Mouse (Mus musculus): ENCODE measurements around the gene Tifab. TPM values are rescaled to one million over a fixed set of nuclear protein-coding genes. Genes with fewer than 3 reads are reported as not detected.

Tifab gene
- 0.72 and 0.81 TPM in 2 replicates for polyA plus RNA-seq (2016; fragmentation: Nextera tagmentation; extraction: Ambion mirVana)

DNA sequence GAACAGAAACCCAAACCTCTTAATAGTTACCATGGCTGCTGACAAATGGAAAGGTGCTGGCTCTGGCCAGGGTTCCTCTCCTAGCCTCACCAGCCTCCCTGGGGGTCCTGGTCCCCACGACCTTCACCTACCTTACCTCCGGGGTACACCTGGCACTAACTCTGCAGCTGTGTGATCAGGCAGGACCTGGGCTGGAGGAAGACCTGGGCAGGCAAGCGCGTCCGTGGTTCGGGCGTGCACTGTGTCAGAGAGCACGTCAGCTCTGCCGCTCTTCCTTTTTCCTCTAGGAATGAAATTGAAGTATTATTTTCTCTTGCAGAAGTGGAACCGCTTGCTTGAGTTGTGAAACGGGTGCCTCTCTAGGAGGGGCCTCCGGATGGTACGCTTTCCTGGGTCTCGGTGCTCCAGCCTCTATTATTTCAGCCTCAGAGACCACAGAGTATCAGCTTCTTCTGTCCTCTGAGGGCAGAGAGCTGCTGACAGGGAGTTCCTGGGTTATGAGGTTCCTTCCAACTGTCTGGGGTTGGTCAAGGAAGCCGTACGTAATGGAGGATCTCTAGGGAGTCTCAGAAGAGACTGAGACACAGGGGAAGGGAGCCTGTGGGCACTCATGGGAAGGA, at the start of gene Tifab:
Tifab (minus strand) TSS at position 470 of the 620 bp plus-strand sequence.
- Histone ChIP-seq H3K4me3 (no peak within 1 kb of the TSS), H3K9ac (no peak within 1 kb of the TSS), H3K9me3 (replicated peaks) (no peaks in the 10 kb centered on the region), H3K36me3 (no peaks in the 10 kb centered on the region), H3K4me2 (no peak within 1 kb of the TSS), H3K27ac (ENCODE audit: poor library complexity, severe bottlenecking) (no peak within 1 kb of the TSS), H3K4me1 (replicated peaks) (no peaks in the 10 kb centered on the region), H3K27me3 (replicated peaks) (peaks cover 13% of the 10 kb centered on the region; the same call in 1 of the 2 replicates)
- ATAC-seq (ENCODE audit: insufficient number of reproducible peaks, low FRiP score), result no peak
- WGBS, result 85% methylated on average over 16 of the region's 16 CpGs

DNA sequence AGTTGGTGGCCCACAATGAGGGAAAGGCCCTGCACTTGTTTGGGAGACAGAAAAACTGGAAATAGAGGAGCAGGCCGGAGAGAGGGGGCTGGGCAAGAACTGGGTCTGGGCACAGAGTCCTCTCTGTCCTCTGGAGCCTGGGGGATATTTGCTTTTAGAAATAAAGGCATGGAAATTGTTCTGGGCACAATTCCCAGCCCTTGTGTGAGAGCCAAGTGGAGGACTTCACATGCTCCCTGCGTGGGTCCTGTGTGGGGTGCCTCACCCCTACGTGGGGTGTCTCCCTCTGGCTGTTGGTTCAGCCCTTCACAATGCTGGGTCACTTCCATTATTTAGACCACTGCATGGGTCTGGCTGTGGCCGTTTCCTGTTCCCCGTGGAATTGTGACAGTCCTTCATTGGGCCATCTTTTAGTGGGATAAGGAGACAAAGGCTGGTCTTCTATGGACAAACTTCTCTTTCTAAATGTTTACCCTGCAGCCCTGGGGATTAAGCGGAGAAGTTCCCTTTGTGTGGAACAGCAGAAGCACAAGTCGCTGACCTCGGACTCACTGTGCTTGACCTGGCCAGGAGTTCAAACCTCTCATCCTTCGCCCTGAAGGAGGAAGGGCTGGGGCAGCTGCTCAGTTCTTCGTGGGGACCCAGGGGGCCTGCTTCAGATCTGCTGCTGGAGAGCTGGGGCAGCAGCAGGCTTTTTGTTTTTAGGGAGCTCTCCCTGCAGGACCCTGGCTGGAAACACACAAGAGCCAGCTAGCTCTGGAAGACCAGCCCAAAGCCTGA, 47.7 kb upstream of the Tifab start:
- WGBS, result 34% methylated on average over 10 of the region's 10 CpGs
- H3K36me3 ChIP-seq, result no peaks in the 10 kb centered on the region
- no peak overlapping the region for H3K27ac ChIP-seq (ENCODE audit: poor library complexity, severe bottlenecking)
- H3K9ac ChIP-seq, result no peak overlapping the region
- no peak for ATAC-seq (ENCODE audit: insufficient number of reproducible peaks, low FRiP score)
- no peak overlapping the region for H3K4me2 ChIP-seq
- H3K4me3 ChIP-seq, result no peak overlapping the region
- H3K27me3 ChIP-seq (replicated peaks), result peaks cover 96% of the 10 kb centered on the region
- H3K4me1 ChIP-seq (replicated peaks), result peaks cover 16% of the 10 kb centered on the region
- no peaks in the 10 kb centered on the region for H3K9me3 ChIP-seq (replicated peaks)

DNA sequence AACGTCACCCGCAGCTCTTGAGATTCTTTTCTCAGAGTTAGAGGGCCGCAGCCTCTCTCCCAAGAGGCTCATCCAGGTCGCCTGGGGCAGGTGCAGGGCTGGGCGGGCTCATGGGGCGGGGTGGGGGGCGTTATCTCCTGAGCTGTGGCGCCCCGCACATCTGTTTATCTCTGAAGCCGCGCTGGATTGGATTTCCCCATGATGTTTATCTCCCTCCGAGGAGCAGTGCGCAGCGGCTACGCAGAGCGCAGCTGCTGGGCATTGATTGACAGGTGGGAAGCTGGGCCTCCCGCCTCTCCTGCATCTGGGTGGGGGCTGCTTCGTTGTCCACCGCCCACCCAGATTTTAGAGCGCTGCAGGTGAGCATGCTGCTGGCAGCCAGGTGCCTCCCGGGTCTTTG, 44.9 kb upstream of the Tifab start:
- peaks cover 94% of the 10 kb centered on the region for H3K27me3 ChIP-seq (replicated peaks)
- WGBS, result 2% methylated on average over 21 of the region's 21 CpGs
- ATAC-seq (ENCODE audit: insufficient number of reproducible peaks, low FRiP score), result no peak
- H3K27ac ChIP-seq (ENCODE audit: poor library complexity, severe bottlenecking), result no peak overlapping the region
- H3K9ac ChIP-seq, result no peak overlapping the region
- H3K4me3 ChIP-seq, result no peak overlapping the region
- H3K4me1 ChIP-seq (replicated peaks), result peaks cover 21% of the 10 kb centered on the region
- no peaks in the 10 kb centered on the region for H3K36me3 ChIP-seq
- H3K4me2 ChIP-seq, result no peak overlapping the region
- H3K9me3 ChIP-seq (replicated peaks), result no peaks in the 10 kb centered on the region

DNA sequence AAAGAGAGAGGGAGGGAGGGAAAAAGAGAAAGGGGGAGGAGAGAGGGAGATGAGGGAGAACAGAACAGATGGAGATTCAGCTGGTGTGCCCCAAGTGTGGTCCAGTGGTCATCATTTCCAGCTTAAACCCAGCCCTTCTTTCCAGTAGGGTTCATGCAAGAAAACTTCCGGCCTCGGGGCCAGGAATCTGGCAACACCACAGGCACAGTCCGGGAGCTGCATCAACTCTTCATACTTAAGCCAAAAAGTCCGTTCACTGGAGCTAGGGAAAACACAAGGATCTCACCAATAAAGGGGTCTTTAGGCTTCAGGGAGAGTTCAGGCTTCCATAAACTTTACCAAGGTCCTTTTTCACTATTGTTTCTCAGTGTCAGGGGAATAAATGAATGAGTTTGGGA, 44.2 kb upstream of the Tifab start:
- Histone ChIP-seq H3K4me2 (peak overlapping the region; percentile 78; the same call in 1 of the 2 replicates), H3K27me3 (replicated peaks) (peaks cover 94% of the 10 kb centered on the region), H3K9me3 (replicated peaks) (no peaks in the 10 kb centered on the region), H3K27ac (ENCODE audit: poor library complexity, severe bottlenecking) (no peak overlapping the region), H3K9ac (no peak overlapping the region), H3K4me3 (no peak overlapping the region), H3K36me3 (no peaks in the 10 kb centered on the region), H3K4me1 (replicated peaks) (peaks cover 21% of the 10 kb centered on the region)
- 10% methylated on average over 4 of the region's 4 CpGs for WGBS
- no peak for ATAC-seq (ENCODE audit: insufficient number of reproducible peaks, low FRiP score)

DNA sequence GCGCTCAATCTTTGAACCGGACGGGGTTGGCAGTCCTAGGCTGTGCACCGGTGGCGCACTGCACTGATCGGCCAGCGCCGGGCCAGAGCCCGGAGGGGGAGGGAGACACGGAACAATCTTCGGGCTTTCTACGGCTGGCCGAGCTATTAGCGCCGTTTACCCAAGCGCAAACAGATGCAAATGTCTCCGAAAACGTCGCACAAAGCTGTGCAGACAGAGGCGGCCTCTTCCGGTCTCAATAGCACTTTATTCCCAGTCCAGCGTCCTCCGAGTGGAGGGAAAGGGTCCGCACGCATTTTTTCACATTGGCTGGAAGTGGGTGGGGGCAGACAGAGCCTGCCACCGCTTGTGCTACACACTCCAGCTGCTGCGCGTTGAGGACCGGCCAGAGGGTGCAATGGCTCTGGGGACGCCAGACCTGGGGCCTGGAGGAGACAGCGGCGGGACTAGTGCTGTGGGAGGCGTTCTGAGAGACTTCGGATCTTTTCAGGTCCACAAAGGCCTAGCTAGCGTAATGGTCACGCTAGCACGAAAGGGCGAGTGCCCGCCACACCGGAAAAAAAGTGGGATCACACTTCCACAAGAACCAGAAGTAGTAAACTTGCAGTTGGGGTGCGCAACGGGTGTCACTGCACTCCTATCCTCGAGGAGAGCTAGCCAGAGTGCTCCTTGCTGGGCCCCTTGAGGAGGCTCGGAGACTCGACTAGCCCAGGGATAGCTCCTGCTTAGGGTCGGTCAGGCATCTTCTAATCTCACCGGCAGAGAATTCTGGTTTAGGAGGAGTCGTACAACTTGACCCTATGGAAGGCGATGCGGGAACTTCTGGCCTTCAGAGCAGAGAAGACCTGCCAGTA, 43.5 kb upstream of the Tifab start:
- Histone ChIP-seq H3K4me2 (peak overlapping the region; percentile 78), H3K9ac (0 out of 2 replicates have a peak overlapping the region, but pooled peaks have one; percentile 32), H3K36me3 (no peaks in the 10 kb centered on the region), H3K4me1 (replicated peaks) (peaks cover 21% of the 10 kb centered on the region), H3K27me3 (replicated peaks) (peaks cover 91% of the 10 kb centered on the region), H3K4me3 (peak overlapping the region; percentile 46), H3K27ac (ENCODE audit: poor library complexity, severe bottlenecking) (no peak overlapping the region), H3K9me3 (replicated peaks) (no peaks in the 10 kb centered on the region)
- WGBS, result 2% methylated on average over 50 of the region's 50 CpGs
- ATAC-seq (ENCODE audit: insufficient number of reproducible peaks, low FRiP score), result no peak

DNA sequence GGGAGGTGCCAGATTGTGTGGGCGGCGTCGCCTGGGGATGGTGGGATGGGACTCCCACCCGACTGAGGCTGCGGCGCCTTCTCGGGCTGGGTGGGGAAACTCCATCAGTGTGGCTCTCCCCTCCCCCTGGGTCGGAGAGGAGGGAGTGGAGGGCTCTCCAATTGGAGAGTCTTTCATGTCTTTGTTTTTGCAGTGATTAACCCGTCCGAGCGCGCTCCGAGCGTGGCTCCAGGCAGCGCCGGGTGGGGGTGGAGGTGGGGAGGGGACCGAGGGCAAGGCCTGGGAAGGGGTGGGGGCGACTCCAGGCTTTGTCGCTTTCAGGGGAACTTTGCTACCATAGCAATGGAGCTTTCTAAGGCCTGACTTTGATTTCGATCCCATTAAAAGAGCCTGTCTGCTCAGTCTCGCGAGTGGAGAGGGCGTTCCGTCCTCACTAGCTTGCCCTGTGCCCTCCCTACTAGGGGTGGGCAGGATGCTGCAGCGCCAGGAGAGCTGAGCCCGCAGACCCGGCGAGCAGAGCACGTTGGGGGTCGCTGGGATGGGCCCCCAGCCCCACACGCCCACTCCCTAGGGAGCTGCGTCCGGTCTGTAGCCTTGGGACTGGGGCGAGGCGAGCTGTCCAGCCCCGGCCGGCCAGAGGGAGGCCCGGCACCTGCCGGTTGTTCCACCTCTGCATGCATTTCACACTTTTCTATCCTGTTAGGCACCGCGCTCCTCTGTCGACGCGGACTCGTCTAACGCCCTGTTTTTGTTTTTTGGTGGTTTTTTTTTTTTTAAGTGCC, 42.6 kb upstream of the Tifab start:
- Histone ChIP-seq H3K36me3 (no peaks in the 10 kb centered on the region), H3K4me2 (peak overlapping the region; percentile 78), H3K9me3 (replicated peaks) (no peaks in the 10 kb centered on the region), H3K9ac (no peak overlapping the region; the same call in 1 of the 2 replicates), H3K4me3 (peak overlapping the region; percentile 46), H3K4me1 (replicated peaks) (peaks cover 23% of the 10 kb centered on the region), H3K27me3 (replicated peaks) (peaks cover 91% of the 10 kb centered on the region), H3K27ac (ENCODE audit: poor library complexity, severe bottlenecking) (no peak overlapping the region)
- ATAC-seq (ENCODE audit: insufficient number of reproducible peaks, low FRiP score), result no peak; the same call in 1 of the 2 replicates
- 1% methylated on average over 46 of the region's 46 CpGs for WGBS

DNA sequence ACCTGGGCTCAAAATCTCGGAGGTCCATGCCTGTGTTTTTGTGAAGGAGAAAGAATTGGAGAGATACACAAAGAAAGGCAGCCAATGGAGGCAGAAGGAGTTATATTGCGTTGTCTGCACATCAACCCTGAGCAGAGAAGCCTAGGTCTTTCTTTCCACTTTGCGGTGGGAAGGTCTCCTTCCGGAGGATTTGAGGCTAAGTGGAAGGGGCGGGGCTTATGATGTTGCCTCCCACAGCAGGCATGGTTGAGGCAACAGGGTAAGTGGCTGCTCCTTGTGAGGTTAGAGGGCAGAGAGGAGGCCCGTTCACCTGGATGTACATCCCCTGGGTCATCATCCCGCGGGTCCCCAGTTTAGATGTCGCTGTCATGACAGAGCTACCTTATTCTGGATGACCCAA, 40.6 kb upstream of the Tifab start:
- H3K27me3 ChIP-seq (replicated peaks), result peaks cover 93% of the 10 kb centered on the region
- no peak for ATAC-seq (ENCODE audit: insufficient number of reproducible peaks, low FRiP score)

DNA sequence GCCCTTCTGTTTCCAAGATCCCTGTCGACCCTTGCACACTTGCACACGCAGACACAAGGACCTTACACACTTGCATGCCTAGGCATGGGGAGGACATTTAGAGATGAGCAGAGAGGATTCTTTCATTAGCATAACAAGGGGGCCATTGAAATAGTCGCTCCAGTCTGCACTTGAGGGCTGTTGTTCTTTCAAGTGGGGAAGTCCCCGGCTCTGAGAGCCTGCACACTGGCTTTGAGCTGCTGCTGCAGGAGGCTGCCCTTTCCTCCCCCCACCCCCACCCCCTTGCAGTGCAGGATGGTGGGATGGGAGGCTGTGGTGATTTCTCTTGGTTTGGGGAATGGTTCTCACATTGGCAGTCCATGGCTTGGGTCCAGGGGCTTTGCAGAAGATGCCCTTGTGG, 37.4 kb upstream of the Tifab start:
- peaks cover 10% of the 10 kb centered on the region for H3K4me1 ChIP-seq (replicated peaks)
- no peak for ATAC-seq (ENCODE audit: insufficient number of reproducible peaks, low FRiP score)

More for the DNA sequence above, 40.6 kb upstream of the Tifab start:
- no peak overlapping the region for H3K4me2 ChIP-seq
- no peak overlapping the region for H3K9ac ChIP-seq
- H3K4me1 ChIP-seq (replicated peaks), result peaks cover 29% of the 10 kb centered on the region
- H3K9me3 ChIP-seq (replicated peaks), result no peaks in the 10 kb centered on the region
- H3K27ac ChIP-seq (ENCODE audit: poor library complexity, severe bottlenecking), result no peak overlapping the region
- WGBS, result 48% methylated on average over 9 of the region's 9 CpGs
- H3K4me3 ChIP-seq, result no peak overlapping the region
- no peaks in the 10 kb centered on the region for H3K36me3 ChIP-seq

DNA sequence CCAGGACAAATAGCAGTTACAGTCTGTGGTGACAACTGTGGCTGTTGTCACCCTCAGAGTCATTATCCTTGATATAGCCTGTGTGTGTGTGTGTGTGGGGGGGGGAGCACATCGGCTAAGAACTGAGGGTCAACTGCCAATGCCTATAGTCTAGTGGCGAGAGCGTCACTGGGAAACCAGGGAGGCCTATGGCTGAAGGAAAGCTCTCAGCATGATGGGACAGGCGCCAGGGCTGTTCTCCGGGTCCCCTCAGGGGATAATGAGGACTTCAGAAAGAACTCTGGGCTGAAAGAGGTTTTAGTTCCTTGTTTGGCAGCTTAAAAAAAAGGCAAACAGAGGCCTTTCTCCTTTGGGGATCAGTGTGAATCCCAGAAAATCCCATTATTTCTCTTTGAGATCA, 35.9 kb upstream of the Tifab start:
- peaks cover 75% of the 10 kb centered on the region for H3K27me3 ChIP-seq (replicated peaks)

More for the DNA sequence above, 37.4 kb upstream of the Tifab start:
- H3K4me2 ChIP-seq, result no peak overlapping the region
- no peak overlapping the region for H3K9ac ChIP-seq
- H3K27ac ChIP-seq (ENCODE audit: poor library complexity, severe bottlenecking), result no peak overlapping the region
- H3K4me3 ChIP-seq, result no peak overlapping the region
- WGBS, result 20% methylated on average over 4 of the region's 4 CpGs
- H3K9me3 ChIP-seq (replicated peaks), result peaks cover under 1% of the 10 kb centered on the region
- H3K36me3 ChIP-seq, result no peaks in the 10 kb centered on the region
- H3K27me3 ChIP-seq (replicated peaks), result peaks cover 80% of the 10 kb centered on the region

DNA sequence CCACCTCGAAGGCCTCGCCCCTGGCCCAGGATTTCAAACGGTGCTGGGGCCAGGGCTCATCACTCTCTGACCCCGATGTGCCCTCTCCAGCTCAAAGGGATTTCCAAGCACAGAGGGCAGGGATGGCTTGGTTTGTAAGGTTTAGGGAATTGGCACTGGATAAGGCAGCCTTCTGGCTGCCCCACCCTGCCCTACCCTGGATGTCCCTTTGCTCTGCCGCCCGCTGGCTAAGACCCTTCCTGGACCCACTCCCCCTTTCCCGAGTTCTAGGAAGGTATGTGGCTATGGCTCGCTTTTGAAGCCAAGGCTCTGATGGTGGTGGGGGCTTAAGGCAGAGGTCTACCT, 30.4 kb upstream of the Tifab start:
- Histone ChIP-seq H3K4me1 (replicated peaks) (peaks cover 9% of the 10 kb centered on the region; the same call in 1 of the 2 replicates), H3K36me3 (no peaks in the 10 kb centered on the region), H3K9me3 (replicated peaks) (peaks cover 5% of the 10 kb centered on the region), H3K4me2 (peak overlapping the region; percentile 56), H3K27ac (ENCODE audit: poor library complexity, severe bottlenecking) (no peak overlapping the region), H3K4me3 (peak overlapping the region; percentile 11), H3K9ac (no peak overlapping the region), H3K27me3 (replicated peaks) (peaks cover 50% of the 10 kb centered on the region)
- ATAC-seq (ENCODE audit: insufficient number of reproducible peaks, low FRiP score), result no peak
- WGBS, result 23% methylated on average over 8 of the region's 8 CpGs

More for the DNA sequence above, 35.9 kb upstream of the Tifab start:
- Histone ChIP-seq H3K4me1 (replicated peaks) (peaks cover 8% of the 10 kb centered on the region), H3K9ac (no peak overlapping the region), H3K27ac (ENCODE audit: poor library complexity, severe bottlenecking) (no peak overlapping the region), H3K9me3 (replicated peaks) (peaks cover 5% of the 10 kb centered on the region), H3K4me3 (no peak overlapping the region), H3K36me3 (no peaks in the 10 kb centered on the region), H3K4me2 (no peak overlapping the region)
- 46% methylated on average over 5 of the region's 5 CpGs for WGBS
- ATAC-seq (ENCODE audit: insufficient number of reproducible peaks, low FRiP score), result no peak
